Mouse (Mus musculus): ENCODE measurements around the gene Gngt2. TPM values are rescaled to one million over a fixed set of nuclear protein-coding genes. Genes with fewer than 3 reads are reported as not detected.

Gngt2 gene
- 10 to 100 TPM; 15.3 to 23.5 TPM for total RNA-seq (2021)

DNA sequence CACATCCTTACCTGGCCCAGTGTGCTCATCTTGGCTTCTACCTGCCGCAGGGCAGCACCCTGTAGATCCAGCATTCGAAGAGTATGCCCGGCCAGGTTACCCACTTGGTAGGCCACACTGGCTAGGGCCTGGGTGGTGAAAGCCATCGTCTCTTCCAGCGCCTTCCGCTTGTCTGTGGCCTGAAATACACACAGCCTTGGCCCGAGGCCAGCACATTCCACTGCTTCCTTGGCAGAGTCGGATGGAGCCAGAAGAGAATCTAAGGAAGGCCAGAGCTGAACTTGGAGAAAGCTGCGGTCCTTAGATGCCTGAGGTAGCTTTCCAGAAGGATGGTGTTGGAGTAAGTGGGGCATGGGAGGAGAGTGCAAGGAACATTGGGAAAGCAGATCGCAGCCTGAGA is at the start of gene Gngt2:
Gngt2 (plus strand) TSS at position 158 of the 400 bp plus-strand sequence.
- DNase-seq, result peak; percentile 80 to 86
- intact Hi-C loops (cut with DNase I), result no loop called here

DNA sequence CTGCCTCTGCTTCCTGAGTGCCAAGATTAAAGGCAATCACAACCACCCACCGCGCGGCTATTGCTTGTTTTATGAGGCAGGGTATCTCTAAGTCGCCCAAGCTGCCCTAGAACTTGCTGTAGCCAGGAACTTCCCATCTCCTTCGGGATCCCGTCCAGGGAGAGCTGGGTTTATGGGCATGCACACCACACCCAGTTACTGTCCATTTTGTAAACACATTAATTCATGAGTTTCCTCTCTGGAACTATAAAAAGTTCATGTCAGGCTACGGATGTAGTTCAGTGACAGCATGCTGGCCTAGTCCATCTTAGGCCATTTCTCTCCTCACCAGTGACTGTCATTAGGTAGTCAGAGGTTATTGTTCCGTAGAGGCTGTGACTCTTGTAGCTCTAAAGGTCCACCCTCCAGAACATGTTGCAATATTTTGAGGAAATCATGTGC is 47.5 kb upstream of the Gngt2 start:
- intact Hi-C loops (cut with DNase I), result no loop called here
- DNase-seq, result no peak

DNA sequence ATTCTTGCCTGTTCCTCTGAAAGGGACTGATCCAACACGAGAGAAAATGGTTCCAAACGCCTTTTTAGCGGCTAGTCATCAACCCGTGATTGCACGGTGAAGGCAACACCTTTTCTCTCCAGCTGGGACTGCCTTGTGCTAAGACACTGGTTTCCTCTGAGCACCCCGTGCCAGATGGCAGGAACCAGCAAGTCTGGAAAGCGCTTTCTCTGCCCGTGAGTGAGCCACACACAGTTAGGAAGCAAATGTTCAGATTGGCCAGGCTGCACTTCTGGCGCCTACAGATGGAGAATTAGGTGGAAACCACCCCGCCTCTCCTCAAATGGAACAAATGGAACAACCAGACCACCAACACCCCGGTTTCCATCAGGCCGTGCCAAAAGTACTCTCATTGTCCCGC is 45.2 kb upstream of the Gngt2 start:
- intact Hi-C loops (cut with DNase I), result no loop called here
- no peak for DNase-seq

DNA sequence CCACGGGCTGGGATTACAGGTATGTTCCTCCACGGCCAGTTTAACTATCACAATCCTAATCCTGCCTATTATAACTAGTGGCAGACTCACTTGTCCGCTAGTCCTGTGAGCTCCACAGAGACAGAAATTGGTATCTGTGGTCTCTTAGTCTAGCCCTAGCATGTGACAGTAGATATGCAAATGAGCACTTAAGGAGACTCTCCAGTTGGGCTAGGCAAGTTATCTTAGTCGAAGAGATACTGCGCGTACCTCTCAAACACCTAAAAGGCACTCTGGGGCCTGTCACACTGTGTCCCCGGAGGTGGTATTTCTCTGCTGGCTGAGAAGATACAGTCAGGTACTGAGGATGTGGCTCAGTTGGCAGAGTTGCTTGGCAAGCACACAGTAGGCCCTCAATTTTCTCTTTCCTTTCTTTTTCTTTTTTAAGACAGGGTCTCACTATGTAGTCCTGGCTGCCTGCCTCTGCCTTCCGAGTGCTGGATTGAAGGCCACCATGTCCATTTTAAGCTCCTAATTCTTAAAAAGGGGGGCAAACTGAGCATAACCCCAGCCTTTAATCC is 44.0 kb upstream of the Gngt2 start:
- intact Hi-C loops (cut with DNase I), result no loop called here
- no peak for DNase-seq

DNA sequence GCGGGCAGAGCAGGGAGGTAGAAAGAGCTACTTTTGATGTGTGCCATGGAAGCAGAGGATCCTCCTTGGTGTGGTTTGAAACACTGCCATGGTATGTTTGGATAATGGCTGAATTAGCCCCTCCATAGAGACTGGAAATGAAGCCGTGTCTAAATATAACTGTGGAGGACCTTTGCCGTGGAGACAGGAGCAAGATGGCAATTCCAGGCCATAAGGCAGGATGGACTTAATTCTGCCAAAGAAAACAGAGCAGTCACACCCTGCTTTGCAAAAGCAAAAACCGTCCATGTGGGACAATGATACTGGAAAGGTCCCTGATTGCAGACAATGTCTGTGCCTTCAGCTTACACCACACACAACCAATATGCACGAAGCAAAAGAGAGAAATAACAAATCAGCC is 42.8 kb upstream of the Gngt2 start:
- intact Hi-C loops (cut with DNase I), result loop anchor here (2.0 kb wide), 2 partner anchors 15 to 29 kb away; no protein-coding TSS in a partner anchor
- DNase-seq, result no peak

DNA sequence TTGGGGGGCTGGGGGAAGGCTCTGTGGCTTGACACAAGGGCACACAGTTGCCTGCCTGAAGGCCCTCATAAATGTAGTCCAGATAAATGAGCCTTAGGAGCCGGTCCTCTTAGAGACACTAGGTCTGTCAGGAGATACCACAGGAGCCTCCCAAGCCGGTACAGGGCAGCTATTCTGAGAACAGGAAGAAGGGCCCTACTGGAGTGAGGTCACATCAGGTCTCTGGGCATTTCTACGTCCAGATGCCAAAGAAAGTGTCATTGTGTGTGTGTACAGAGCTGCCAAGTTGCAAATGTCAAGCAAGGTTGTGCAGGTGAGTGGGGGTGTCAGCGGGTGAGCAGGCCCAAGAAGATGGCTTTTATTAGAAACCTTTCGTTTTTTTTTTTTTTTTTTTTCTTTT is 41.4 kb upstream of the Gngt2 start:
- intact Hi-C loops (cut with DNase I), result loop anchor here (2.0 kb wide), 2 partner anchors 17 to 27 kb away; no protein-coding TSS in a partner anchor
- peak in 1 of 2 experiments; percentile 46 for DNase-seq

DNA sequence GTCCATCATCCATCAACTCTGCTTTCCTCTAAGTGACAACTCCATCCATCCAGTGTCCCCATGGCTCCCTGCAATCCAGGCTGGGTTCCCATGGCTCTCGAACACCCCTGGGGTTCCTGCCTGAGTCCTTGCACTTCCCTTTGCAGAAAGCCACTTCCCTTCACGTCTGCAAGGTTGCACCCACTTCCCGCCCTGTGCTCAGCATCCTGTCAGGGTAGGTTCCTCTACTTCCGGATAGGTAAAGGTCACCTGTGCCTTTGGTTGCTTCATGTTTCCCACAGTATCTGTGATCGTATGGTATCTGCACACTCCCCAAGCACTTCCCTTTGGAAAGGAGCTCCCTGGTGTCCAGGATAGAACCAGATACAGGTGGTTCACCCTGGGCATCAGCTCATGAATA is 32.0 kb upstream of the Gngt2 start:
- DNase-seq, result no peak
- intact Hi-C loops (cut with DNase I), result no loop called here

DNA sequence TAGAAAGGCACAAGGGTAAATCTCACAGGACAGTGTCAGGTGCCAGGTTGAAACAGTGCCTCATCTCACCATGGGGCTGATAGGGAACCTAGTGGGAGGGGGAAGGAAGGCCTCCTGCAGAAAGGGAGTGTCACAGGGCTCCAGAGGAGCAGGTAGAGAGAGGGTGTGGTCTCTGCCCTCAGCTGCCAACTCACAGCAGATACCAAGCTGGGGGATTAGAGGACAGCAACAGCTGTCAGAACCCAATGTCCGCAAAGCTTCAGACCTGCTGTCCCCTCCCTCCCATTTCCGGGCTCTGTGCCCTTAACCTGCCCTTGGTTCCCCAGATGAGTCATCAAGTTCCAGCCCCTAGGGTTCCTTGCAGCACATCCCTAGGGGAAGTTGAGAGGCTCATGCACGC is 31.5 kb upstream of the Gngt2 start:
- intact Hi-C loops (cut with DNase I), result no loop called here
- no peak for DNase-seq

DNA sequence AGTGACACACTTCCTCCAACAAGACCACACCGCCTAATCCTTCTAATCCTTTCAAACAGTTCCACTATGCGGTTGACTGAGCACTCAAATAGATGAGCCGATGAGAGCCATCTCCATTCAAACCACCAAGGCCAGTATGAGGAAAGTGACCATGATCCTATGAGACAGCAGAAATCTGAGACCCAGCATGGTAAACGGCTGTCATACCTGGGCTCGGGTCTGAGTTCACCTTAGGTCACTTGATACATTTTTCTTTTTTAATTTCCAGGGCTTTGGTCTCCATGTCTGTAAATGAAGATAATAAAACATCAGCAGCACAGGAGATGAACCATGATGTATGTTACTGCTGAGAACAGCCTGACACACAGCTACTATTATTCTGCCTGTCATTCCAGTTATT is 29.1 kb upstream of the Gngt2 start:
- DNase-seq, result no peak
- intact Hi-C loops (cut with DNase I), result no loop called here

DNA sequence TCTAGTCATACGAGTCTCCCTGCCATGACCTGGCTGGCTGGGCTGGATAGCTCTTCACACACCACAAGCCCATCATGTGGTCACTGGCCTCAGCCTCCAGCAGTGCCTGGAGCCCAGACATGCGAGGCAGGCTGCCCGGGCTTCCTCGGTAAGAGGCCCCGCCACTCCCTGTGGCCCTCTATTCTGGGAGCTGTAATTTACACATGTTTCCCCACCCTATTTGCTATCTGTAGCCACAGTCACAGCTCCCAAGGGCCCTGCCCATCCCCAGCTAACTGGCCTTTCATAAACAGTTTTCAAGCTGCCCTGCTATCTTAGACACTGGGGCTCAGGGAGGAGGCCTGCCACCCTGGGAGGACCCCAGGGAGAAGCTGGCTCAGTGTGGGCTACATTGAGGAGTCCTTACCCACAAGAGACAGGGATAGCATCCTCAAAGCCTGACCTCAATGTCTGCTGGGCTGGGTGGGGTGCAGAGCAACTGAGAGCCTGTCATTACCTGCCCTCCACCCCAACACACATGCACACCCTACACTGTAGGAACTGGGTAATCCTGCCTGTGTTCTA is 28.5 kb upstream of the Gngt2 start:
- no peak for DNase-seq
- intact Hi-C loops (cut with DNase I), result no loop called here

DNA sequence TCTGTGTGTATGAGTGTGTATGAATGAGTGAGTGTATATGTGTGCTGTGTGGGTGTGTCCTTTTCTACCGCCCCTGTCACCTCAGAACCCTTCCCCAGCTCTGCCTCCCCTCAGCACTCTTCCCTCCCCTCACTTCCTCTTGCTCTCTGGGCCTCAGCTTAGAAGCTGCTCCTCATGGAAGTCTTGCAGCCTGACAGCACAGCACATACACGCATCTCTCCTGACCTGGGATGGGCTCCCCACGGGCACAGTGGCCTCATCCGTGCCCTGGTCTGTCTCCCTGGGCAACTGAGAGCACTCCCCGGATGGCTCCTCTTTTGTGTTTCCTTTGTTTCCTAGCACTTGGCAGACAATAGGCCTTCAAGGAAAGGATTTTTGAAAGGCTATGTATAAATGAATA is 27.4 kb upstream of the Gngt2 start:
- intact Hi-C loops (cut with DNase I), result no loop called here
- no peak for DNase-seq

DNA sequence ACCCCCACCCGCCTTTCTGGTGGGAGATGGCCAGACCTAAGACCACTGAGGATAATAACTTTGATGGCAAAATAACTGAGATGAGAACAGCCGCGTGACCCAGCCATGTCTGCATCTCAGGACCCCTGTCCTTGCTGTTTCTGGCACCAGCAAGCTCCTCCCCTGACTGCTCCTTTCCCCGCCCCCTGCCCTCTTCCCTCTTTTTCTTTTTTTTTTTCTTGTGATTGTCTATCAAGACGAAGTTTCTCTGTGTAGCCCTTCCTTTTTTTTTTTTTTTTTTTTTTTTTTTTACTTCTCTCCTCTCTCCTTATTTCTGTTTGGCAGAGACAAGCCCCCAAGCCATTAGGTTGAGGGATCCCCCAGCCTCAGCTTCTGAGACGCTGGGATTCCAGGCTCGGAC is 26.2 kb upstream of the Gngt2 start:
- no peak for DNase-seq
- intact Hi-C loops (cut with DNase I), result no loop called here

DNA sequence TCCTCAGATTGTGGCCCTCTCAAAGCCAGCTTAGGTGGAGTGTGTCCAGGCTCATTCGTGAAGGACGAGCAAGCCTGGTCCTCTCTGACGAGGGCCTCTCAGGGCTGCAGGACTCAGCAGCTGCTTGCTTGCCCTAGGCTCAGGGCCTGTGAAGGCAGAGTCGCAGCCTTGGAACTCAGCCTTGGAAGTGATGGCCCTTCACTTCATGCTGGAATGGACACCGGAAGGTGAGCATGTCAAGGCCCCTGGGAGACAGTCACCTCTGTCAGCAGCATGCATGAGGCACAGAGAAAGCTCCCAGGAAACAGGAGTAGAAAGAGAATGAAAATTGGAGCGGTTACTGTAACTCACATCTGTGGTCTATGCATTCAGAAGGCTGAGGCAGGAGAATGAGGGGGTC is 25.3 kb upstream of the Gngt2 start:
- intact Hi-C loops (cut with DNase I), result no loop called here
- DNase-seq, result no peak

DNA sequence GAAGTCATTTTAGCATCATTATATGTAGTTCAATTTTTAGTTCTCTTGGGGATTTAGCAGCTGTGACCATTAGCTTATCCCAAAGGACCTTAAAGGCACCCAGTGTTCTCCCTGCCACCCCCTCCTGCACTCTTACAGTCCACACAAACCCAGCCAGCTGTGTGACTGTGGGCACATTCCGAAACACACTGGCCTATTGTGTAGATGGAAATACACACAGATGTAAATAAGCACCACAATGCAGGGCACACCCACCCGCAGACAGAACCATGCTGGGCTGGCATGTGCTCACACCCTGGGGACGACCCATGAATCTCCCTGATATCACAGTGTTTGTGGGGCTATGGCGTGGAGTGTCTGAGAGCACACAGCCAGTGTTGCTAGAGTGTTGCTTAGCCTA is 24.8 kb upstream of the Gngt2 start:
- DNase-seq, result no peak
- intact Hi-C loops (cut with DNase I), result no loop called here

DNA sequence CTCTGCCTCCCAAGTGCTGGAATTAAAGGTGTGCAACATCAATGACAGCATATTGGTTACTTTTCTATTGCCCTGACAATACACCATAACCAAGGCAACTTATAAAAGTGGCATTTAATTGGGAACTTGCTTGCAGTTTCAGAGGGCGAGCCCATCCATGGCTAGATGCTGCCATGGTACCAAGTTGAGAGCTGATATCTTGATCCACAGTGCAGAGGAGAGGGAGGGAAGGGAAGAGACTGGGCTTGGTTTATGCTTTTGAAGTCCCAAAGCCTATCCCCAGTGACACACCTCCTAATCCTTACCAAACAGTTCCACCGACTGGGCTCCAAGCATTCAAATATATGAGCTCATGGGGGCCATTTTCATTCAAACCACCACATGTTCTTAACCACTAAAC is 22.9 kb upstream of the Gngt2 start:
- no peak for DNase-seq
- intact Hi-C loops (cut with DNase I), result no loop called here

DNA sequence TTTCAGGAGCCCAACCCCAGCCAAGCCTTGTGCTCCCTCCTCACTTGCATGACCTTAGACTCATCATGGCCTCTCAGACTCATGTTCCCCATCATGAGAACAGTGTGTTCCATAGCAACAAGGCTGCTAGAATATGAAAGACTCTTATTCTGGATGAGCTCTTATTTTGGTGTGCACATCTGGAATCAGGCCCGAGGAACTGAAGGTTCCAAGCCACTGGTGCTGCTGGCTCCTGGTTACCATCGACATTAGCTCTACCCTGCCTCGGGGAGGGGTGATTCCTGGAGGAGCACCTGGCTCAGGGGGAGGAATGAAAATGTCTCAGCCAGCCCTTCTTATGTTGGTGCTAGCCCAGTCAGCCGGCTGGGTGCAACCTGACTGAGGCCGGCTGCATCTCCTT is 22.2 kb upstream of the Gngt2 start:
- intact Hi-C loops (cut with DNase I), result no loop called here
- no peak for DNase-seq

DNA sequence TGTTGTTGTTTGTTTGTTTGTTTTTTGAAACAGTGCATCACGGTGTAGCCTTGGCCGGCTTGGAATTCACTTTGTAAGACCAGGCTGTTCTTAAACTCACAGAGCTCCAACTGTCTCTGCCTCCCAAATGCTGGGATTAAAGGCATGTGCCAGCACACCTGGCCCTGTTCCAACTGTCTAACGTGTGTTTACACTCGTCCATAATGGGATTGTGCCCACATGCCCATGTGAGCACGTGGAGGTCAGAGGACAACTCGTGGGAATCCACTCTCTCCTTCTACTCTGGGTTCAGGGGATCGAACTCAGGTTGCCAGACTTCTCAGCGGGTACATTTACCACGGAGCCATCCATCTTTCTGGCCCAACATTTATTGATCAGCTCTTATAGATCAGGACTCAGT is 21.6 kb upstream of the Gngt2 start:
- no peak for DNase-seq
- intact Hi-C loops (cut with DNase I), result no loop called here

DNA sequence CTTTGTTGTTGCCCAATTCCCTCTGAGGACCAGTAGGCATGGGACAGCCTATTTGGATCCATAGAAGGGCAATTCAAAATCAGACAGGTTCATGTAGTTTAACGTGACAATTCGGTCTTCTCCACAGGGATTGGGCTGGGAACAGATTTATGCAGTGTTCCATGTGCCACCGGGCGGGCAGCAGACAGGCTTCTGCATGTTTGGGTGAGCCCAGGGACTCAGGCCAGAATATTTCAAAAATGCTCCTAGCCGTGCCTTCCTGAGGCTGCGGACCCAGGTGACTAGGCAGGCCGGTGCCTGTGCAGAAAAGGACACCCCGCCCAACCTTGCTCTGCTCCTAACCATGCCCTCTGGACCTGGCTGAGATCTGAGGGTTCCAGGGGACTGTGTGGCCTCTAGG is 17.9 kb upstream of the Gngt2 start:
- intact Hi-C loops (cut with DNase I), result no loop called here
- DNase-seq, result no peak

DNA sequence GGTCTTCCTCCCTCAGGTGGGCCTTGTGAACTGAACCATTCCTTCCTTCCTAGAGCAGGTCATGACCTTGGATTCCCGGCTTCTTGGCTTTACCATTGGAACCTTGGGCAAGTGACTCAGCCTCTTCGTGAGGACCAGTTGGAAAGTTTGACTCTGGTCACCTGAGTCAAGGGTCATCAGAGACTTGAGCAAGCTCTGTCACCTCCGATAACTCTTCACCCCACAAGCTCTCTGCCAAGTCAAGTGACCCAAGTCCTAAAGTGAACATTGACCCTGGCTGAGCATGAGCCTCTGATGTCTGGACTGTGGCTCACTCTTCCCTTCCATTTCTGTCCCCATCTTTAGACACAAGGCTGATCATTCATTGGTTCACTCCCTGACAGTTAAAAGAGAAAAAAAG is 15.5 kb upstream of the Gngt2 start:
- intact Hi-C loops (cut with DNase I), result loop anchor here (5.0 kb wide), 1 partner anchor 109 kb away; the partner anchor contains the start of gene Zfp652
- no peak for DNase-seq

DNA sequence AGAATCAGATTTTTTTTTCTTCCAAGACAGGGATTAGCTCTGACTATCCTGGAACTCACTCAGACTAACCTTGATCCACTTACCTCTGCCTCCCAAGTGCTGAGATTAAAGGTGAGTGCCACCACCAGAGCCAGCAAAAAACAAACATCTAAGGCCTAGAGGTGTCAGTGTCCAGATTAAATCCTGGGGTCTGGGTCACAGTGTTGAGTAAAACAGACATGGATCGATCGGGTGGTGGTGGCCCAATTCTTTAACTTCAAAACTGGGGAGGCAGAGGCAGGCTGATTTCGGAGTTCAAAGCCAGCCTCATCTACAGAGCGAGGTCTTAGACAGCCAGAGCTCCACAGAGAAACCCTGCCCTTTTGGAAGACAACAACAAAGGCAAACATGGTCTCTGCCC is 14.6 kb upstream of the Gngt2 start:
- intact Hi-C loops (cut with DNase I), result loop anchor here (2.0 to 5.0 kb wide), 3 partner anchors 28 to 110 kb away; partner anchors contain the start of gene Zfp652
- DNase-seq, result no peak

DNA sequence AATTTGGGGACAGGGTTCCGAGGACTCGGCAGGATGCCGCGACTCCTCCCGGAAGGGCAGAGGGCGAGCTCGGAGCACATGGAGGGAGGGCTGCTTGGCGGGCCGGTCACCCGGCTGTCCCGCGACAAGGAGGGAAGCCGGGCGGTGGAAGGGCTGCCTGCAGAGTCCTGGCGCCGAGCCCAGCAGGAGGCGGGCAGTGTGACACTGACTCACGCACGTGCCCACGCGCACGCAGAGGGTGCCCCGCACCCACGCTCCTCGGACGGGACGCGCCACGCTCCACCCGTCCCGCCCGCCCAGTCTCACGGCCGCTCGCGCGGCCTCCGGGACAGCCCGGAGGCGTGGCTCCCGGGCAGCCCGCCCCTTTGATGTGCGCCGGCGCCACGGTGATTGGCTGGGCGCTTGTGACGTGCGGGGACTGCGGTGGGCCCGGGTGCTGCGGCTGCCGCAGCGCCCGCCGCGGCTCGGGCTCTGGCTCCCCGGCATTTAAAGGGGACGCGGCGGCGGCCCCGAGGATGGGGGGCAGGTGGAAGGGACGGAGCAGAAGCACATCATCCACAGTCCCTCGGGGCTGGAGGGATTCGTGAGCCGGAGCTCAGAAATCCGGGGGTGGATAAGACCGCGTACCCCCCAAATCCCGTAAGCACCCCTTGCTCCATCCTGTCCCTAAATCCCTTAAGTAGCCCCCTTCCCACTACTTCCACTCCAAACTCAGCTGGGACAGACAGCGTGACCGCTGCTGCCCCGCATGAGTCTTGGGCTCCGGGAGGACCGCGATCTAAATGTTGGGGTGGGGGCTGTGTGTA is 12.7 kb upstream of the Gngt2 start, which contains the start of gene Phospho1:
Phospho1 (plus strand) TSS at position 429 of the 806 bp plus-strand sequence.
- intact Hi-C loops (cut with DNase I), result loop anchor here (2.0 to 5.0 kb wide), 2 partner anchors 53 to 112 kb away; partner anchors contain the start of gene Zfp652
- DNase-seq, result peak; percentile 92 to 94

DNA sequence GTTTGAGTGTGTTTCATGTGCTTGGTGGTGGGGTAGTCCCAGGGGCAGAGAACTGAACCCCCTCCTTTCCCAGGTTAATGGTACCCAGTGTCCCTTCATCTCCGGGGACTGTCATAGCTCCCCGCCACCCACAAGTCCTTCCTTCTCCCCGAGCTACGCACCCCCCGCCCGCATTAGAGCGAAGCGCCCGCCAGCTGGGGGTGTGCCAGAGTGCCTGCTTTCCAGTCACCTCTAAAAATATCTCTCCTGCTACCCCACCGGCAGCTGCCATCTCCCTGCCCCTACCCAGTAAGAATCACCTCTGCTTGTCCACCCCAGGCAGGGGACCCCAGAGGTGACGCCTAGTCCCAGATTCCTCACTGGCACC is 12.2 kb upstream of the Gngt2 start:
- DNase-seq, result peak; percentile 73 to 84
- intact Hi-C loops (cut with DNase I), result loop anchor here (2.0 to 5.0 kb wide), 2 partner anchors 54 to 113 kb away; partner anchors contain the start of gene Zfp652

Data from heart, postnatal 36 days (tissue).